Mouse (Mus musculus) hindbrain, embryonic 12.5 days (tissue): ENCODE results near the gene Rmdn2. TPM values are rescaled to one million over a fixed set of nuclear protein-coding genes. Genes with fewer than 3 reads are reported as not detected.

ENCODE experiments used
- ATAC-seq: fragments of 200-750 bp; cut with Nextera tagmentation; 2 replicates; pipeline ENCODE4 v1.8.0; 2017; ENCODE audit warnings: moderate TSS enrichment; ENCODE audit not compliant: low FRiP score
- H3K27ac ChIP-seq: fragments of 300-500 bp; sonication (generic); 2 replicates; pipeline ENCODE4 v1.5.1; 2016; ENCODE audit warnings: mild to moderate bottlenecking
- H3K27me3 ChIP-seq: fragments of 300-500 bp; sonication (generic); 2 replicates; pipeline ENCODE4 v1.6.1; 2016; ENCODE audit warnings: mild to moderate bottlenecking
- H3K36me3 ChIP-seq: fragments of 300-500 bp; sonication (generic); 2 replicates; pipeline ENCODE4 v1.6.1; 2016; ENCODE audit warnings: mild to moderate bottlenecking
- H3K4me1 ChIP-seq: fragments of 300-500 bp; sonication (generic); 2 replicates; pipeline ENCODE4 v1.6.1; 2016
- H3K4me2 ChIP-seq: fragments of 300-500 bp; sonication (generic); replicated peaks from 2 replicates; pipeline ENCODE4 v1.6.1; 2016; ENCODE audit warnings: mild to moderate bottlenecking
- H3K4me3 ChIP-seq: fragments of 300-500 bp; sonication (generic); 2 replicates; pipeline ENCODE4 v1.5.1; 2016; ENCODE audit warnings: mild to moderate bottlenecking
- H3K9ac ChIP-seq: fragments of 300-500 bp; sonication (generic); 2 replicates; pipeline ENCODE4 v1.6.1; 2016; ENCODE audit warnings: mild to moderate bottlenecking, moderate library complexity
- H3K9me3 ChIP-seq: fragments of 300-500 bp; sonication (generic); replicated peaks from 2 replicates; pipeline ENCODE4 v1.6.1; 2016; ENCODE audit warnings: mild to moderate bottlenecking
- WGBS: fragments of 180-500 bp; shearing (Covaris S2); methylation state at CpG from one replicate; pipeline ENCODE4 v1.1.7; 2016; 5-methylcytosine and 5-hydroxymethylcytosine counted together
- polyA plus RNA-seq: library from polyadenylated mRNA; unstranded; fragments of >200 nt; fragmentation: Nextera tagmentation; extraction: Ambion mirVana; gene quantifications from 2 replicates; pipeline ENCODE4 v1.2.1, GENCODE M21; 2016

The Rmdn2 gene
- polyA plus RNA-seq, 1 experiment from 2014 or later: 10.5 TPM

DNA sequence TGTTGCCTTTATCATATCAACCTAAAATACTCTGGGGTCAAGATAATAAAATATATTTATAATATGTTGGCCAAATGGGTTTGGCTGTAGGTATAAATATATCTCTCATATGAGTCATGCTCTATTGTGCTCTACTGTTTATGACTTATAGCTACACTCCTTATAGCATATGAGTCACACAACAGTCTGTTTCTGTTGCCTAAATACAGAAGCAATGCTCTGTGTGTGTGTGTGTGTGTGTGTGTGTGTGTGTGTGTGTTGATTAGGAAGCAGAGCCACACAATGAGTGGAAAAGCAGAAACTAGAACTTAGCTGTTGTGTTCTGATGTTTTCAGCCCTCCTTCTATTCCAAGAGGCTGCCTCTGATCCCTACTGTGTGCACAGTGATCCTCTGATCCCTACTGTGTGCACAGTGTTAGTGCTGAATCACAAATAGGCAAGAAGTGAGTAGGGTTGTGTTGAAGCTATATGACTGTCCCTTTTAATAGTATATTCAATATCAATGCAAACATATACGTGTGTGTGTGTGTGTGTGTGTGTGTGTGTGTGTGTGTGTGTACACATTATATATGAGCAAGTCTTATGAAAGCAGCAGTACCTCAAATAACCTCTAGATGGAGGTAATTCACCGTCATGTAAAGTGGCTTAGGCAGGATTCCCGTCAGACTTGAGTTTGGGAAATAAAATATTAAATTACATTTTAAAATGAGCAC, 51.9 kb downstream of the Rmdn2 start:
- WGBS: 24% methylated on average over 3 of the region's 3 CpGs
- no peak overlapping the region for H3K27ac ChIP-seq
- H3K4me3 ChIP-seq: no peak overlapping the region
- H3K9me3 ChIP-seq: no peaks in the 10 kb centered on the region
- no peak overlapping the region for H3K4me2 ChIP-seq
- H3K9ac ChIP-seq: no peak overlapping the region
- no peaks in the 10 kb centered on the region for H3K36me3 ChIP-seq
- H3K27me3 ChIP-seq: no peaks in the 10 kb centered on the region
- no peak for ATAC-seq
- H3K4me1 ChIP-seq: no peaks in the 10 kb centered on the region

DNA sequence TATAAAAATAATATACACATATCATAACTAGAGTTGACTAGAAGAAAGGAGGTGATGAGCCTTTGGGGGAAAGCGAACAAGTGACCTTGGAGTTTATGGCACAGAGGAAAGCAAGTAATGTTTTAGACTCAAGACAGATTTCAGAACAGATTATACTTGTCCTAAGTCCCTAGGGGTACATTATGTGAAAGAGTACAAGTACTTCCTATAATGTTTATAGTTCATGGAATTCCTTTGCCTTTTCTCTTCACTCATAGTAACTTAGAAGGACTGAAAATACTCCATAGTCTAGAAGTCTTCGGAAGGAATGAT, 52.4 kb downstream of the Rmdn2 start:
- no peaks in the 10 kb centered on the region for H3K4me1 ChIP-seq
- H3K36me3 ChIP-seq: no peaks in the 10 kb centered on the region
- no peaks in the 10 kb centered on the region for H3K27me3 ChIP-seq
- H3K9me3 ChIP-seq: no peaks in the 10 kb centered on the region
- no peak overlapping the region for H3K4me3 ChIP-seq
- no peak for ATAC-seq
- H3K27ac ChIP-seq: no peak overlapping the region
- no peak overlapping the region for H3K9ac ChIP-seq
- 91% methylated on average over 2 of the region's 2 CpGs for WGBS
- H3K4me2 ChIP-seq: no peak overlapping the region

DNA sequence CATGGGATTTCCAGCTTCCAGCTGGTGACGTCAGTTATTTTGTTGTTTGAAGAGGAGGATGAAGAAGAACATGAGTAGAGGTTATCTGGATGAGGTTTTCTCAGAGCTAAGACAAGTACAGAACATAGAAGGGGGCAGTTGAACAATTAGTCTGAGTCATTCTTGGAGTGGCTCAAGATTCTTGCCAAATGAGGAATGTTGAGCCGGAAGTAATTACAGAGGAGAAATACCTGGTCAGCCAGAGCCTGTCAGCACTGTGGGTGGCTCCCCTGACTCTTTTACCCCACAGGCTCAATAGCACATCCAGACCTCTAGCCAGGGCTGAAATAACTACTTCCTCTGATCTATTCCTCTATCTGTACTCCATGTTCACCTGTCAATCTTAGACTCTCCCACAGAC, 59.2 kb downstream of the Rmdn2 start:
- Histone ChIP-seq H3K36me3 (no peaks in the 10 kb centered on the region), H3K9ac (no peak overlapping the region), H3K4me1 (no peaks in the 10 kb centered on the region), H3K27ac (no peak overlapping the region), H3K4me2 (no peak overlapping the region), H3K27me3 (no peaks in the 10 kb centered on the region), H3K4me3 (no peak overlapping the region), H3K9me3 (no peaks in the 10 kb centered on the region)
- 85% methylated on average over 2 of the region's 2 CpGs for WGBS
- no peak for ATAC-seq

DNA sequence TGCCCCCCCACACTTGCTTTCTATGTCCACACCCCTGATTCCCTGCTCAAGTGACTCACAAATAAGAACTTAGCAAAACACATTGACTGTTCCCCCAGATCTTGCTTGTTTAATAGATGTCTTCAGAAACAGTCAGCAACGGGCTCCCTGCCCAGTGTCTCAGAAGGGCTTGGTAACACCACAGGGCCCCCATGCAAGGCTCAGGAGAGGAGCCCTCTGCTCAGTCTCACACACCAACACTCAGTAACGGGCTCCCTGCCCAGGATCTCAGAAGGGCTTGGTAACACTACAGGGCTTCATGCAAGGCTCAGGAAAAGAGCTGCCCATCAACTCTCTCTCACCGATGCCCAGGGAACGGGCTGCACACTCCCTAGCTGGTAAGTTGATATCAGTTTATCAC, 83.4 kb downstream of the Rmdn2 start:
- H3K9ac ChIP-seq: no peak overlapping the region
- no peaks in the 10 kb centered on the region for H3K27me3 ChIP-seq
- H3K4me1 ChIP-seq: no peaks in the 10 kb centered on the region
- no peaks in the 10 kb centered on the region; the same call in 1 of the 2 replicates for H3K9me3 ChIP-seq
- H3K27ac ChIP-seq: no peak overlapping the region
- 87% methylated on average over 4 of the region's 4 CpGs for WGBS
- no peaks in the 10 kb centered on the region for H3K36me3 ChIP-seq
- no peak overlapping the region for H3K4me3 ChIP-seq
- ATAC-seq: no peak
- no peak overlapping the region for H3K4me2 ChIP-seq

DNA sequence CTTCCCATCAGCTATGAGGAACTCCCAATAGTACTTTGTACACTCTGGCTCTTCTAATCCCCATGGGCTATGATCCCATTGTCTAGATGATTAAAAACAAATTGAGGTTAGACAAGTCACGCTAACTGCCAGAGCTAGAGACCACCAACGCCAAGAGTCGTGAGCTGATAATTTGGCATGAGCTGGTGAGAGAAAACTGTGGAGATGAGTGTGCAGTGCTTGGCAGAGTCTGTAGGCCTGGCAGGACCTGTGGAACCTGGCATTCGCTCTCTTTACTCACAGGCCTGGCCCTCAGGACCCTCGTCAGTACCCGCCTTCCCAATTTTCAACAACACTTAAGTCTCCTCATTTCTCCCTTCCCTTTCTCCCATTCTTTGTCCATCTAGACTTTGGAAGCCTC, 83.9 kb downstream of the Rmdn2 start:
- Histone ChIP-seq H3K9me3 (no peaks in the 10 kb centered on the region), H3K4me1 (no peaks in the 10 kb centered on the region), H3K4me2 (no peak overlapping the region), H3K4me3 (no peak overlapping the region), H3K27me3 (no peaks in the 10 kb centered on the region), H3K27ac (no peak overlapping the region), H3K9ac (no peak overlapping the region), H3K36me3 (no peaks in the 10 kb centered on the region)
- no peak for ATAC-seq
- 94% methylated on average over 6 of the region's 6 CpGs for WGBS

DNA sequence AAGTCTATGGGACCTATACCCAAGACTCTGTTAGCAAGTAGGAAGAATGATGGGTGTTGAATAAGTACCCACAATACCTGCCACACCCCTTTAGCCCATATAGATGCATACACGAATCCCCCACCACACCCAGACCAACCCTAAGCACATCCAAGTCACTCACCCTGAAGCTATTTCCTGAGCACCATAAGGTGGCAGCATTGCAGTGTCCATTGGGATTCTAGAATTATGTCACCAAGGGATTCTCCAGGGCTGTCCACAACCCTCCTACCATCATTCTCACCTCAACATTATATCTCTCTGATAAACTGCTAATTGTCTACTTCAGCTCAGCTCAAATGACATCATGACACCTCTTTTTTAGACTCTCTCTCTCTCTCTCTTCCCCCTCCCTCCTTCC, 87.5 kb downstream of the Rmdn2 start:
- Histone ChIP-seq H3K36me3 (no peaks in the 10 kb centered on the region), H3K4me2 (no peak overlapping the region), H3K9me3 (no peaks in the 10 kb centered on the region), H3K27me3 (0 out of 2 replicates have a peak, but pooled peaks cover 2% of the 10 kb centered on the region), H3K27ac (no peak overlapping the region), H3K4me3 (no peak overlapping the region), H3K4me1 (no peaks in the 10 kb centered on the region), H3K9ac (no peak overlapping the region)
- no peak for ATAC-seq
- WGBS: 46% methylated on average over 1 of the region's 1 CpGs

DNA sequence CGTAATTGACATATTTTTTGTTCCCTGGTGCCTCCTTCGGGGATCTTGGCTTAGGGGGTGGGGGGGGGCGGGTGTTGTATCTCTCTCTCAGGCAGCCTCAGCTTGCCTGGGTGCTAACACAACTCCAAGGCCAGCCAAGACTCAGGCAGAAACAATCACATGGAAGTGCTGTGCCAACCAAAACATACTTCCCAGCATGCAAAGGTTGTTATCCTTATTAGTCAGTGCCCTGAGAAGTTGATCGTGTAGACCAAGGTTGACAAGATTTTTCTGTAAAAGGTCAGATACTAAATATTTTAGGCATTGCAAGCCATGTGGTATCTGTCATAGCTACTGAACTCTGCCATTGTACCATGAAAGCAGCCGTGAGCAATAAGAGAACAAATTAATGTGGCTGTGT, 89.2 kb downstream of the Rmdn2 start:
- Histone ChIP-seq H3K9me3 (no peaks in the 10 kb centered on the region), H3K27me3 (0 out of 2 replicates have a peak, but pooled peaks cover 2% of the 10 kb centered on the region), H3K36me3 (no peaks in the 10 kb centered on the region), H3K4me2 (no peak overlapping the region), H3K9ac (no peak overlapping the region), H3K4me3 (no peak overlapping the region), H3K27ac (no peak overlapping the region), H3K4me1 (no peaks in the 10 kb centered on the region)
- 84% methylated on average over 5 of the region's 5 CpGs for WGBS
- no peak for ATAC-seq

DNA sequence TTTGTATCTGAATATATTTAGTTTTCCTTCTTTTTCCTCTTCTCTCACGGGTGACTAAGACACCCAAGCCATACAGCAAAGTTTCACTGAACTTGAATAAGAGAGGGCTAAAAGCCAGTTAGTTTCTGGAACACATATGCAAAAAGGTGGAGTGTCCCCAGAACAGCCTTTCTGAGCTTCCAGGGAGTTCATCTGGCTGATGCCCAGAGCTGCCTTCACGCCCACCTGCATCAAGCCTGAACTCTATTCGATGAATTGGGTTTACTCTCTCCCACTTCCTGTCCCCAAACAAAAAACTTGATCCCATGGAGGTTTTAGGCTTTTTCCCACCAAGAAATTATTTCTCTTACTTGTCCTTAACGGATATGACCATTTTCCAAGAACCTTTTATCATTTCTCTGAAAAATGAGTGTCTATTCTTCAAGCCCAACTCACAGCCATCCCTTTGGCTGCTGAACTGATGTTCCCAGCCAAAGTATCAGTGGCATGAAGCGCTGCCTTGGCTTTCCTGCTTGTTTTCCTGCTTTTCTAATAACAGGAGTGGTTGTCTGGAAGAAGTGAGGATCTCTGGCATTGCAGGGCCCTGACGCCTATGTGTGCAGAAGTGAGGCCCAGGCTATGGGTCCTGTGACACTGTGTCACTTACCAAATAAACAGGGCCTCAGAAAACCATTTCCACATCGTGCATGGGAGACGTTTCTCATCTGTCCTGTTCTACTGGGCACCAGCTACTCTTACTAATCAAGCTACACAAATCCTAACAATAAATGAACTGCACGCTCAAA, 94.2 kb downstream of the Rmdn2 start:
- Histone ChIP-seq H3K9me3 (no peaks in the 10 kb centered on the region), H3K27ac (no peak overlapping the region), H3K9ac (no peak overlapping the region), H3K4me1 (no peaks in the 10 kb centered on the region; the same call in 1 of the 2 replicates), H3K36me3 (no peaks in the 10 kb centered on the region), H3K27me3 (peaks cover 18% of the 10 kb centered on the region), H3K4me2 (no peak overlapping the region), H3K4me3 (no peak overlapping the region)
- 69% methylated on average over 9 of the region's 9 CpGs for WGBS
- no peak for ATAC-seq

DNA sequence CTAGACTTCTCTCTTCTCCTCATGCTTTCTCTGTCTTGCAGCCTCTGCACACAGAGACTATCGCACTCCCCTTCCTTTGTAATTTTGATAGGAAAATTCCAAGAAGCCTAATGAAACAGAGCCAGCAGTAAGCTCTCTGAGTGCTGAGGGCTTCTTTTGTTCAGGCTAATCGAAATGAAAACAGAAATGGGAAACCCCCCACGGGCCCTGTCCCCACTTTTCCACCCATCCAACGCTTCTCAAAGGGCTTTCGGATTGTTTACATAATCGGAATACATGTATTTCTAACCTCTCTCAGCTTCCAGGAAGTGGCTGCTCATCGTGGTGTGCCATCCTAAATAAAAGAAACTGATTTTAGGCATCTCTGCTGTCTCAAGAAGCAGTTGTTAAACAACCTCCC, 96.5 kb downstream of the Rmdn2 start:
- no peaks in the 10 kb centered on the region for H3K36me3 ChIP-seq
- no peak overlapping the region for H3K4me2 ChIP-seq
- H3K4me1 ChIP-seq: peaks cover 2% of the 10 kb centered on the region
- peaks cover 27% of the 10 kb centered on the region for H3K27me3 ChIP-seq
- no peak overlapping the region for H3K4me3 ChIP-seq
- ATAC-seq: no peak
- no peaks in the 10 kb centered on the region for H3K9me3 ChIP-seq
- no peak overlapping the region for H3K9ac ChIP-seq
- 5% methylated on average over 7 of the region's 7 CpGs for WGBS
- no peak overlapping the region for H3K27ac ChIP-seq

DNA sequence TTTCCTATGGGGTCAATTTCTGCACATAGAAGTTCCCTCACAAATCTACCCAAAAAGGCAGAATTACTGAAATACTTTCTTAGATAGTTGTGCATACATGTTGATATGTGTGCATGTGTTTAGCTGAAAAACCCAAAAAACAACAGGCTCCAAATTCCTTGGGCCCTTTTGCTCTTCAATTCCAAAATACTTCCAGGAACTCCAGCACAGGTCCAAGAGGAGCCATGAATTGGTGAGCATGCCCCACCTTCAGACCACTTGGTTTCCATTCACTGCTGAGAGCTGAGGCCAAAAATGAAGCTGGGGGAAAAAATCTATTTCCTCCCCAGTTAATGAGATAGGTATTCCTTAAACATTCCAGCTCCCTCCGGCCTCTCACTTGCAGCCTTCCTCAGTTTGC, 98.1 kb downstream of the Rmdn2 start:
- H3K9me3 ChIP-seq: no peaks in the 10 kb centered on the region
- peaks cover 43% of the 10 kb centered on the region for H3K27me3 ChIP-seq
- H3K27ac ChIP-seq: no peak overlapping the region
- H3K4me2 ChIP-seq: no peak overlapping the region
- no peak for ATAC-seq
- H3K4me3 ChIP-seq: no peak overlapping the region
- H3K4me1 ChIP-seq: peaks cover 18% of the 10 kb centered on the region
- no peak overlapping the region for H3K9ac ChIP-seq
- 35% methylated on average over 1 of the region's 1 CpGs for WGBS
- no peaks in the 10 kb centered on the region for H3K36me3 ChIP-seq

DNA sequence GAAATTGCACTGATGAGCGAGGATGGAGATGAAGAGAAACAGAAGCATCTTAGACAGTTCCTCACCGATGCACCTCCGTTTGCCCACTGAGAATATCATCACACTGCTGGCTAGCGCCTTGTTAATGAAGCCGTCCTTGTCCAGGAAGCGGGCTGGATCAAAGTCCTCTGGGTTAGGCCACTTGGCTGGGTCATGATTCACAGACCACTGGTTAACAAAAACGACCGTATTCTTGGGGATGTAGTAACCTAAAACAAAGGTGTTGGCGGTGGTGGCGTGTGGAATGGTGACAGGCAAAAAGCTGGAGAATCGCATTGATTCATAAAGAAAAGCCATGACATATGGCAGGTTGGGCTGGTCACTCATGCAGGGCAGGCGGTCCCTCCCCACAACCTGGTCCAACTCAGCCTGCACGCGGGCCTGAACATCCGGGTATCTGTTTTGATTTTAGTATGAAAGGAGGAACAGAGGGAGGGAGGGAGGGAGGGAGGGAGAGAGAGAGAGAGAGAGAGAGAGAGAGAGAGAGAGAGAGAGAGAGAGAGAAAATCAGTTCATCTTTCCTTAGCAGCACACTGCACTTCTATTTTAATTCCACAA, 98.7 kb downstream of the Rmdn2 start:
- peaks cover 24% of the 10 kb centered on the region for H3K4me1 ChIP-seq
- H3K27ac ChIP-seq: no peak overlapping the region
- no peaks in the 10 kb centered on the region for H3K36me3 ChIP-seq
- H3K9me3 ChIP-seq: no peaks in the 10 kb centered on the region
- no peak overlapping the region for H3K4me2 ChIP-seq
- whole genome bisulfite sequencing: 8% methylated on average over 15 of the region's 15 CpGs
- H3K4me3 ChIP-seq: no peak overlapping the region
- no peak overlapping the region for H3K9ac ChIP-seq
- H3K27me3 ChIP-seq: peaks cover 49% of the 10 kb centered on the region
- no peak for ATAC-seq

DNA sequence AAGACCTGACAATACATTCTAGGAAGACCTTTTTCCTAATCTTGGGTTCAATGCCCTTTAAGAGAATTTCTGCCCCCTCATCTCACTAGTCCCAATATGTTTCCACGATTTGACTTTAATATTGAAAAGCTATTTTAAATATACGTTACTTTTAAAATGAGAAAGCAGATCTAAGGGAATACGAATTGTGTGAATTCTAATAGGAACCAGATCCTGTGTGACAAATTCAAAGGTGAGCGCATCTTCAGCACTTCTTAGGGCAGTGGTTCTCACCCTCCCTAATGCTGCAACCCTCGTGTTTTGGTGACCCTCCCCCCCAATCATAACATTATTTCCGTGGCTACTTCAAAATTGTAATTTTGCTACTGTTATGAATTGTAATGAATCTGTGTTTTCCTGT, 100.3 kb downstream of the Rmdn2 start:
- no peak for ATAC-seq
- Histone ChIP-seq H3K9me3 (no peaks in the 10 kb centered on the region), H3K27me3 (peaks cover 52% of the 10 kb centered on the region), H3K4me1 (peaks cover 28% of the 10 kb centered on the region), H3K4me3 (no peak overlapping the region), H3K36me3 (no peaks in the 10 kb centered on the region), H3K4me2 (no peak overlapping the region), H3K9ac (no peak overlapping the region), H3K27ac (no peak overlapping the region)
- WGBS: 11% methylated on average over 6 of the region's 6 CpGs

DNA sequence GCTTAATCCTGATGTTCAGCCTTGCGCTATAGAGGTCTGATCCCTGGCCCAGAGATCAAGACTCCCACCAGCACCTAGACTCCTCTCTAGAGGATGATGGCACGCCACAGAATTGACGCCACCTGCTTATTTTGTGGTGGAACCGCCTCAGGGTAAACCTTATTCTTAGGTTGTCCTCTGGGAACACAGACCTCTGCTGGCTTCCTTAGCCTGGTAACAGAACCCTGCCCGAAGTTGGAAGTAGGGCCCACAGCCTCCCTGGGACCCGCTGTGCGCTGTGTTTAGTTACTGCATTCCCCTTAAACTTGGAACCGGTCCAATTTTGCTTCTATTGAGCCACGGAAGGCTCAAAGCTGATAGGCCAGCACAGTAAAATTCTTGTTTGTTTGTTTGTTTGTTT, 100.9 kb downstream of the Rmdn2 start:
- Histone ChIP-seq H3K4me3 (no peak overlapping the region), H3K27ac (no peak overlapping the region), H3K27me3 (peaks cover 56% of the 10 kb centered on the region), H3K9me3 (no peaks in the 10 kb centered on the region), H3K36me3 (no peaks in the 10 kb centered on the region), H3K9ac (no peak overlapping the region), H3K4me1 (peaks cover 28% of the 10 kb centered on the region), H3K4me2 (no peak overlapping the region)
- ATAC-seq: no peak
- 2% methylated on average over 9 of the region's 9 CpGs for WGBS
